Mouse (Mus musculus): ENCODE measurements around the gene Mon1a.

Gene Mon1a

GRCm38 (mm10) chr9:107887804-107888266 lies at the start of gene Mon1a:
TSS of gene Mon1a (plus strand) at chr9:107888151.
- peak; percentile 92 for DNase-seq (ENCODE audit: low spot score)

- DNase-seq (ENCODE audit: low spot score) = no peak
Observed at GRCm38 (mm10) chr9:107838869-107839268, 49.1 kb upstream of the Mon1a start.

GRCm38 (mm10) chr9:107842709-107843108 lies 45.2 kb upstream of the Mon1a start:
- no peak for DNase-seq (ENCODE audit: low spot score)

GRCm38 (mm10) chr9:107848922-107849321 lies 39.0 kb upstream of the Mon1a start:
- DNase-seq (ENCODE audit: low spot score) = no peak

- no peak for DNase-seq (ENCODE audit: low spot score)
Observed at GRCm38 (mm10) chr9:107858343-107858742, 29.6 kb upstream of the Mon1a start.

- no peak for DNase-seq (ENCODE audit: low spot score)
Observed at GRCm38 (mm10) chr9:107864493-107864892, 23.5 kb upstream of the Mon1a start.

- DNase-seq (ENCODE audit: low spot score) = no peak
Observed at GRCm38 (mm10) chr9:107866081-107866480, 21.9 kb upstream of the Mon1a start.

- DNase-seq (ENCODE audit: low spot score) = peak; percentile 94
Observed at GRCm38 (mm10) chr9:107872350-107873098, 15.4 kb upstream of the Mon1a start.

GRCm38 (mm10) chr9:107873137-107873536 lies 14.8 kb upstream of the Mon1a start, which contains the start of gene Rbm6:
TSS of gene Rbm6 (minus strand) at chr9:107873237.
- DNase-seq (ENCODE audit: low spot score) = no peak

GRCm38 (mm10) chr9:107880411-107880810 lies 7.5 kb upstream of the Mon1a start:
- no peak for DNase-seq (ENCODE audit: low spot score)

GRCm38 (mm10) chr9:107888267-107888850 lies 408 bp downstream of the Mon1a start:
- DNase-seq (ENCODE audit: low spot score) = peak; percentile 46

GRCm38 (mm10) chr9:107890260-107890659 lies 2.3 kb downstream of the Mon1a start:
- no peak for DNase-seq (ENCODE audit: low spot score)

- peak; percentile 34 for DNase-seq (ENCODE audit: low spot score)
Observed at GRCm38 (mm10) chr9:107891023-107891422, 3.1 kb downstream of the Mon1a start.

GRCm38 (mm10) chr9:107898563-107898962 lies 10.6 kb downstream of the Mon1a start:
- no peak for DNase-seq (ENCODE audit: low spot score)

GRCm38 (mm10) chr9:107899855-107900254 lies 11.9 kb downstream of the Mon1a start:
- no peak for DNase-seq (ENCODE audit: low spot score)

- DNase-seq (ENCODE audit: low spot score) = peak; percentile 15
Observed at GRCm38 (mm10) chr9:107900840-107901626, 13.1 kb downstream of the Mon1a start.

GRCm38 (mm10) chr9:107901627-107901914 lies 13.6 kb downstream of the Mon1a start:
- DNase-seq (ENCODE audit: low spot score) = no peak

- peak; percentile 81 for DNase-seq (ENCODE audit: low spot score)
Observed at GRCm38 (mm10) chr9:107904726-107905125, 16.8 kb downstream of the Mon1a start.

- peak; percentile 16 for DNase-seq (ENCODE audit: low spot score)
Observed at GRCm38 (mm10) chr9:107906252-107906966, 18.5 kb downstream of the Mon1a start, which contains the start of gene Mst1r. TSS of gene Mst1r (plus strand) at chr9:107906873.

- no peak for DNase-seq (ENCODE audit: low spot score)
Observed at GRCm38 (mm10) chr9:107906967-107907800, 19.2 kb downstream of the Mon1a start.

GRCm38 (mm10) chr9:107907801-107908120 lies 19.8 kb downstream of the Mon1a start:
- DNase-seq (ENCODE audit: low spot score) = no peak
